Mouse (Mus musculus): ENCODE results near the gene Ubash3b. TPM values are rescaled to one million over a fixed set of nuclear protein-coding genes. Genes with fewer than 3 reads are reported as not detected.

Ubash3b gene
- polyA plus RNA-seq, 1 experiment, result 11.6 TPM

GRCm38 (mm10) chr9:41143825-41144224, 17.7 kb downstream of the Ubash3b start:
- TF ChIP-seq POLR2A (IDR thresholded peaks at IDR 0.05; ENCODE audit: extremely low read depth, insufficient read depth, low read length), result no peak
- no peak for TF ChIP-seq CTCF (IDR thresholded peaks at IDR 0.05; ENCODE audit: extremely low read depth, insufficient read depth, low read length)
- Histone ChIP-seq H3K4me3 (ENCODE audit: insufficient read depth, low read length) (no peak overlapping the region), H3K4me1 (ENCODE audit: control insufficient read depth, insufficient read depth, low read length) (no peaks in the 10 kb centered on the region), H3K27ac (ENCODE audit: insufficient read depth, low read length) (no peak overlapping the region)

GRCm38 (mm10) chr9:41143115-41143514, 18.4 kb downstream of the Ubash3b start:
- no peak for TF ChIP-seq POLR2A (IDR thresholded peaks at IDR 0.05; ENCODE audit: extremely low read depth, insufficient read depth, low read length)
- TF ChIP-seq CTCF (IDR thresholded peaks at IDR 0.05; ENCODE audit: extremely low read depth, insufficient read depth, low read length), result no peak
- Histone ChIP-seq H3K4me3 (ENCODE audit: insufficient read depth, low read length) (no peak overlapping the region), H3K27ac (ENCODE audit: insufficient read depth, low read length) (no peak overlapping the region), H3K4me1 (ENCODE audit: control insufficient read depth, insufficient read depth, low read length) (0 out of 2 replicates have a peak, but pooled peaks cover 2% of the 10 kb centered on the region)

- Histone ChIP-seq H3K27ac (ENCODE audit: insufficient read depth, low read length) (no peak overlapping the region), H3K4me3 (ENCODE audit: insufficient read depth, low read length) (no peak overlapping the region), H3K4me1 (ENCODE audit: control insufficient read depth, insufficient read depth, low read length) (peaks cover 10% of the 10 kb centered on the region)
- no peak for TF ChIP-seq CTCF (IDR thresholded peaks at IDR 0.05; ENCODE audit: extremely low read depth, insufficient read depth, low read length)
- TF ChIP-seq POLR2A (IDR thresholded peaks at IDR 0.05; ENCODE audit: extremely low read depth, insufficient read depth, low read length), result no peak
Measured at GRCm38 (mm10) chr9:41141026-41141425, 20.5 kb downstream of the Ubash3b start.

- TF ChIP-seq POLR2A (IDR thresholded peaks at IDR 0.05; ENCODE audit: extremely low read depth, insufficient read depth, low read length) (no peak), CTCF (IDR thresholded peaks at IDR 0.05; ENCODE audit: extremely low read depth, insufficient read depth, low read length) (no peak)
- H3K4me3 ChIP-seq (ENCODE audit: insufficient read depth, low read length), result no peak overlapping the region
Measured at GRCm38 (mm10) chr9:41138987-41139808, 22.3 kb downstream of the Ubash3b start.

GRCm38 (mm10) chr9:41136691-41137467, 24.6 kb downstream of the Ubash3b start:
- no peak overlapping the region for H3K27ac ChIP-seq (ENCODE audit: insufficient read depth, low read length)
- peaks cover 10% of the 10 kb centered on the region for H3K4me1 ChIP-seq (ENCODE audit: control insufficient read depth, insufficient read depth, low read length)
- no peak for TF ChIP-seq CTCF (IDR thresholded peaks at IDR 0.05; ENCODE audit: extremely low read depth, insufficient read depth, low read length)
- no peak for TF ChIP-seq POLR2A (IDR thresholded peaks at IDR 0.05; ENCODE audit: extremely low read depth, insufficient read depth, low read length)
- H3K4me3 ChIP-seq (ENCODE audit: insufficient read depth, low read length), result no peak overlapping the region

More at GRCm38 (mm10) chr9:41138987-41139808, 22.3 kb downstream of the Ubash3b start:
- no peak overlapping the region for H3K27ac ChIP-seq (ENCODE audit: insufficient read depth, low read length)
- H3K4me1 ChIP-seq (ENCODE audit: control insufficient read depth, insufficient read depth, low read length), result peaks cover 10% of the 10 kb centered on the region

GRCm38 (mm10) chr9:41136273-41136672, 25.2 kb downstream of the Ubash3b start:
- Histone ChIP-seq H3K4me3 (ENCODE audit: insufficient read depth, low read length) (no peak overlapping the region), H3K27ac (ENCODE audit: insufficient read depth, low read length) (no peak overlapping the region), H3K4me1 (ENCODE audit: control insufficient read depth, insufficient read depth, low read length) (peaks cover 10% of the 10 kb centered on the region)
- TF ChIP-seq POLR2A (IDR thresholded peaks at IDR 0.05; ENCODE audit: extremely low read depth, insufficient read depth, low read length), result no peak
- TF ChIP-seq CTCF (IDR thresholded peaks at IDR 0.05; ENCODE audit: extremely low read depth, insufficient read depth, low read length), result no peak

GRCm38 (mm10) chr9:41134907-41135306, 26.6 kb downstream of the Ubash3b start:
- Histone ChIP-seq H3K4me1 (ENCODE audit: control insufficient read depth, insufficient read depth, low read length) (peaks cover 12% of the 10 kb centered on the region), H3K4me3 (ENCODE audit: insufficient read depth, low read length) (no peak overlapping the region), H3K27ac (ENCODE audit: insufficient read depth, low read length) (peak overlapping the region; percentile 21; the same call in 1 of the 2 replicates)
- TF ChIP-seq CTCF (IDR thresholded peaks at IDR 0.05; ENCODE audit: extremely low read depth, insufficient read depth, low read length) (no peak), POLR2A (IDR thresholded peaks at IDR 0.05; ENCODE audit: extremely low read depth, insufficient read depth, low read length) (no peak)

- 0 out of 2 replicates have a peak, but pooled peaks cover 2% of the 10 kb centered on the region for H3K4me1 ChIP-seq (ENCODE audit: control insufficient read depth, insufficient read depth, low read length)
- no peak overlapping the region for H3K27ac ChIP-seq (ENCODE audit: insufficient read depth, low read length)
- no peak for TF ChIP-seq CTCF (IDR thresholded peaks at IDR 0.05; ENCODE audit: extremely low read depth, insufficient read depth, low read length)
- TF ChIP-seq POLR2A (IDR thresholded peaks at IDR 0.05; ENCODE audit: extremely low read depth, insufficient read depth, low read length), result no peak
- no peak overlapping the region for H3K4me3 ChIP-seq (ENCODE audit: insufficient read depth, low read length)
Measured at GRCm38 (mm10) chr9:41130563-41130962, 30.9 kb downstream of the Ubash3b start.

- H3K4me1 ChIP-seq (ENCODE audit: control insufficient read depth, insufficient read depth, low read length), result 0 out of 2 replicates have a peak, but pooled peaks cover 2% of the 10 kb centered on the region
- H3K27ac ChIP-seq (ENCODE audit: insufficient read depth, low read length), result no peak overlapping the region
- no peak overlapping the region for H3K4me3 ChIP-seq (ENCODE audit: insufficient read depth, low read length)
- TF ChIP-seq CTCF (IDR thresholded peaks at IDR 0.05; ENCODE audit: extremely low read depth, insufficient read depth, low read length), result no peak
- TF ChIP-seq POLR2A (IDR thresholded peaks at IDR 0.05; ENCODE audit: extremely low read depth, insufficient read depth, low read length), result no peak
Measured at GRCm38 (mm10) chr9:41129802-41130480, 31.6 kb downstream of the Ubash3b start.
